Mouse (Mus musculus): ENCODE data around the gene Zfp106.

DNA sequence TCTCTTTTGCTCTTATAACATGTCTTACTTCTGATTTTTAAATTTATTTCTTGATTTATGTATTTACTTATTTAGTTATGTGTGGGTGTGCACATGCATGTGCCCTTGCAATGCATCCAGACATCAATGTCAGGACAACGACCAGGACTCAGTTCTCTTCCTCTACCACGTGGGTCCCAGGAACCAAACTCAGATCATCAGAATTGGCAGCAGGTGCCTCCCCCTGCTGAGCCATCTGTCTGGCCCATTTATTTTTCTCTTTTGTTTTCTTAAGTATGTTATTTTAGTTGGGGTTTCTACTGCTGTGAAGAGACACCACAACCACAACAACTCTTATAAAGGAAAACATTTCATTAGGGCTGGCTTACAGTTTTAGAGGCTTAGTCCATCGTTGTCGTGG lies 92.8 kb downstream of the Zfp106 start:
- no peak for TF ChIP-seq CTCF (IDR thresholded peaks at IDR 0.05; ENCODE audit: low read depth, low read length)
- TF ChIP-seq POLR2A (IDR thresholded peaks at IDR 0.05; ENCODE audit: insufficient read depth, low read length) = no peak
